Mouse (Mus musculus) neural tube, embryonic 11.5 days (tissue): ENCODE measurements around the gene Ap4b1. TPM values are rescaled to one million over a fixed set of nuclear protein-coding genes. Genes with fewer than 3 reads are reported as not detected.
"Not testable (repeated sequence)": the region's sequence is repeated elsewhere in the genome, so short reads cannot be mapped to it uniquely, and the experiment has no call there.

ENCODE experiments used
- ATAC-seq: fragments of 200-750 bp; cut with Nextera tagmentation; 2 replicates; pipeline ENCODE4 v1.8.0; 2017; ENCODE audit warnings: moderate number of reproducible peaks, mild to moderate bottlenecking, moderate TSS enrichment, moderate library complexity; ENCODE audit not compliant: insufficient read depth, low FRiP score, low TSS enrichment
- DNase-seq: peaks from one replicate; pipeline ENCODE4 v3.0.0-alpha.2; 2015; ENCODE audit warnings: low spot score
- H3K27ac ChIP-seq: fragments of 300-500 bp; sonication (generic); 2 replicates; pipeline ENCODE4 v1.5.1; 2014; ENCODE audit warnings: low read depth, mild to moderate bottlenecking, low read length
- H3K27me3 ChIP-seq: fragments of 300-500 bp; sonication (generic); 2 replicates; pipeline ENCODE4 v1.6.1; 2014; ENCODE audit warnings: mild to moderate bottlenecking, low read length, mixed read lengths; ENCODE audit not compliant: control insufficient read depth, insufficient read depth
- H3K36me3 ChIP-seq: fragments of 300-500 bp; sonication (generic); 2 replicates; pipeline ENCODE4 v1.6.1; 2014; ENCODE audit warnings: mild to moderate bottlenecking, low read length, moderate library complexity, mixed read lengths; ENCODE audit not compliant: control insufficient read depth, insufficient read depth
- H3K4me1 ChIP-seq: fragments of 300-500 bp; sonication (generic); 2 replicates; pipeline ENCODE4 v1.6.1; 2014; ENCODE audit warnings: low read length, mixed read lengths; ENCODE audit not compliant: control insufficient read depth, insufficient read depth
- H3K4me2 ChIP-seq: fragments of 300-500 bp; sonication (generic); 2 replicates; pipeline ENCODE4 v1.6.1; 2014; ENCODE audit warnings: low read depth, mild to moderate bottlenecking, moderate library complexity
- H3K4me3 ChIP-seq: fragments of 300-500 bp; sonication (generic); 2 replicates; pipeline ENCODE4 v1.5.1; 2014; ENCODE audit warnings: low read depth, low read length
- H3K9ac ChIP-seq: fragments of 300-500 bp; sonication (generic); 2 replicates; pipeline ENCODE4 v1.6.1; 2014; ENCODE audit warnings: mild to moderate bottlenecking, low read length
- H3K9me3 ChIP-seq: fragments of 300-500 bp; sonication (generic); 2 replicates; pipeline ENCODE4 v1.6.1; 2016; ENCODE audit warnings: low read length; ENCODE audit not compliant: control insufficient read depth
- WGBS: fragments of 180-500 bp; shearing (Covaris S2); extraction: QIAGEN DNeasy Blood & Tissue Kit; methylation state at CpG from one replicate; pipeline ENCODE4 v1.1.7; 2014; 5-methylcytosine and 5-hydroxymethylcytosine counted together
- polyA plus RNA-seq: library from polyadenylated mRNA; unstranded; fragments of >200 nt; fragmentation: Nextera tagmentation; extraction: Ambion mirVana; gene quantifications from 2 replicates; pipeline ENCODE4 v1.2.1, GENCODE M21; 2014

Gene Ap4b1
- polyA plus RNA-seq, 1 experiment from 2014 or later: 27.4 TPM

- ATAC-seq (peak; percentile 52; the same call in 1 of the 2 replicates), DNase-seq (no peak)
- H3K27me3 ChIP-seq: no peaks in the 10 kb centered on the region
- peaks cover 4% of the 10 kb centered on the region; the same call in 1 of the 2 replicates for H3K4me1 ChIP-seq
- H3K27ac ChIP-seq: peak overlapping the region; percentile 80
- H3K9me3 ChIP-seq: no peaks in the 10 kb centered on the region
- no peaks in the 10 kb centered on the region; the same call in 1 of the 2 replicates for H3K36me3 ChIP-seq
- WGBS: 4% methylated on average over 14 of the region's 14 CpGs
- H3K9ac ChIP-seq: peak overlapping the region; percentile 71
- peak overlapping the region; percentile 87 for H3K4me3 ChIP-seq
- peak overlapping the region; percentile 76 for H3K4me2 ChIP-seq
These were observed 455 bp downstream of the Ap4b1 start for GRCm38 (mm10) chr3:103809799-103810150.

GRCm38 (mm10) chr3:103810967-103811366, 1.6 kb downstream of the Ap4b1 start:
- Histone ChIP-seq H3K4me1 (peaks cover 4% of the 10 kb centered on the region; the same call in 1 of the 2 replicates), H3K4me2 (no peak overlapping the region), H3K4me3 (no peak overlapping the region), H3K27ac (no peak overlapping the region), H3K27me3 (no peaks in the 10 kb centered on the region), H3K9ac (no peak overlapping the region), H3K9me3 (no peaks in the 10 kb centered on the region), H3K36me3 (peaks cover 5% of the 10 kb centered on the region; the same call in 1 of the 2 replicates)
- DNase-seq (no peak), ATAC-seq (no peak)
- 87% methylated on average over 6 of the region's 6 CpGs for WGBS

GRCm38 (mm10) chr3:103827548-103827947, 18.2 kb downstream of the Ap4b1 start:
- Histone ChIP-seq H3K27me3 (no peaks in the 10 kb centered on the region), H3K9ac (no peak overlapping the region), H3K9me3 (no peaks in the 10 kb centered on the region), H3K36me3 (no peaks in the 10 kb centered on the region), H3K4me2 (no peak overlapping the region), H3K4me3 (no peak overlapping the region), H3K27ac (no peak overlapping the region), H3K4me1 (no peaks in the 10 kb centered on the region)
- no peak for ATAC-seq
- DNase-seq: no peak

GRCm38 (mm10) chr3:103829036-103829435, 19.7 kb downstream of the Ap4b1 start:
- no peak for ATAC-seq
- H3K27me3 ChIP-seq: no peaks in the 10 kb centered on the region
- no peaks in the 10 kb centered on the region for H3K4me1 ChIP-seq
- no peak for DNase-seq
- no peaks in the 10 kb centered on the region for H3K9me3 ChIP-seq
- no peak overlapping the region for H3K4me3 ChIP-seq
- H3K4me2 ChIP-seq: no peak overlapping the region
- no peaks in the 10 kb centered on the region for H3K36me3 ChIP-seq
- no peak overlapping the region for H3K9ac ChIP-seq
- no peak overlapping the region for H3K27ac ChIP-seq
- WGBS: 92% methylated on average over 3 of the region's 3 CpGs

- H3K4me1 ChIP-seq, H3K4me2 ChIP-seq, ATAC-seq, DNase-seq, H3K27ac ChIP-seq, H3K4me3 ChIP-seq, H3K9me3 ChIP-seq, H3K27me3 ChIP-seq, H3K9ac ChIP-seq, H3K36me3 ChIP-seq: not testable (repeated sequence)
- WGBS: 71% methylated on average over 1 of the region's 1 CpGs
These were observed 21.4 kb downstream of the Ap4b1 start for GRCm38 (mm10) chr3:103830681-103831080.

GRCm38 (mm10) chr3:103831146-103831545, 21.8 kb downstream of the Ap4b1 start:
- ATAC-seq (no peak), DNase-seq (no peak)
- no peak overlapping the region for H3K9ac ChIP-seq
- no peak overlapping the region for H3K4me2 ChIP-seq
- no peaks in the 10 kb centered on the region for H3K36me3 ChIP-seq
- H3K9me3 ChIP-seq: no peaks in the 10 kb centered on the region
- no peak overlapping the region for H3K4me3 ChIP-seq
- no peaks in the 10 kb centered on the region for H3K27me3 ChIP-seq
- H3K4me1 ChIP-seq: no peaks in the 10 kb centered on the region
- 89% methylated on average over 7 of the region's 7 CpGs for WGBS
- no peak overlapping the region for H3K27ac ChIP-seq

- H3K9ac ChIP-seq: no peak within 1 kb of the TSS
- H3K4me2 ChIP-seq: no peak within 1 kb of the TSS
- H3K4me1 ChIP-seq: no peaks in the 10 kb centered on the region
- no peaks in the 10 kb centered on the region for H3K9me3 ChIP-seq
- no peaks in the 10 kb centered on the region for H3K27me3 ChIP-seq
- no peak within 1 kb of the TSS for H3K27ac ChIP-seq
- DNase-seq (no peak), ATAC-seq (no peak)
- H3K4me3 ChIP-seq: no peak within 1 kb of the TSS
- no peaks in the 10 kb centered on the region for H3K36me3 ChIP-seq
These were observed 23.1 kb downstream of the Ap4b1 start, which contains the start of gene Bcl2l15 for GRCm38 (mm10) chr3:103832426-103832825. Gene Bcl2l15, plus strand, starts transcription at chr3:103832601.

GRCm38 (mm10) chr3:103834001-103834400, 24.7 kb downstream of the Ap4b1 start:
- no peaks in the 10 kb centered on the region for H3K9me3 ChIP-seq
- WGBS: 91% methylated on average over 2 of the region's 2 CpGs
- no peaks in the 10 kb centered on the region for H3K36me3 ChIP-seq
- no peak for DNase-seq
- H3K4me1 ChIP-seq: no peaks in the 10 kb centered on the region
- no peak overlapping the region for H3K9ac ChIP-seq
- H3K4me2 ChIP-seq: no peak overlapping the region
- H3K27me3 ChIP-seq: no peaks in the 10 kb centered on the region
- no peak overlapping the region for H3K4me3 ChIP-seq
- no peak overlapping the region for H3K27ac ChIP-seq
- no peak for ATAC-seq

GRCm38 (mm10) chr3:103835272-103835950, 26.1 kb downstream of the Ap4b1 start:
- H3K36me3 ChIP-seq: no peaks in the 10 kb centered on the region
- H3K4me2 ChIP-seq: no peak overlapping the region
- DNase-seq (no peak), ATAC-seq (no peak)
- H3K27me3 ChIP-seq: no peaks in the 10 kb centered on the region
- no peak overlapping the region for H3K9ac ChIP-seq
- no peak overlapping the region for H3K27ac ChIP-seq
- 83% methylated on average over 6 of the region's 6 CpGs for WGBS
- no peaks in the 10 kb centered on the region for H3K9me3 ChIP-seq
- no peak overlapping the region for H3K4me3 ChIP-seq
- no peaks in the 10 kb centered on the region for H3K4me1 ChIP-seq
